Mouse (Mus musculus) adrenal gland, postnatal 10 days (tissue): ENCODE data around the gene Ppcdc. TPM values are rescaled to one million over a fixed set of nuclear protein-coding genes. Genes with fewer than 3 reads are reported as not detected.

ENCODE experiments used
- DNase-seq: peaks from one replicate; pipeline ENCODE4 v3.0.0; 2021; ENCODE audit warnings: mixed read lengths
- total RNA-seq, 2 experiments: library from RNA; stranded (reverse); gene quantifications; 2 replicates each; pipeline ENCODE4 v1.2.3; 2021

Gene Ppcdc
- total RNA-seq, 2 experiments from 2014 or later: 13.9 to 21.9 TPM

DNA sequence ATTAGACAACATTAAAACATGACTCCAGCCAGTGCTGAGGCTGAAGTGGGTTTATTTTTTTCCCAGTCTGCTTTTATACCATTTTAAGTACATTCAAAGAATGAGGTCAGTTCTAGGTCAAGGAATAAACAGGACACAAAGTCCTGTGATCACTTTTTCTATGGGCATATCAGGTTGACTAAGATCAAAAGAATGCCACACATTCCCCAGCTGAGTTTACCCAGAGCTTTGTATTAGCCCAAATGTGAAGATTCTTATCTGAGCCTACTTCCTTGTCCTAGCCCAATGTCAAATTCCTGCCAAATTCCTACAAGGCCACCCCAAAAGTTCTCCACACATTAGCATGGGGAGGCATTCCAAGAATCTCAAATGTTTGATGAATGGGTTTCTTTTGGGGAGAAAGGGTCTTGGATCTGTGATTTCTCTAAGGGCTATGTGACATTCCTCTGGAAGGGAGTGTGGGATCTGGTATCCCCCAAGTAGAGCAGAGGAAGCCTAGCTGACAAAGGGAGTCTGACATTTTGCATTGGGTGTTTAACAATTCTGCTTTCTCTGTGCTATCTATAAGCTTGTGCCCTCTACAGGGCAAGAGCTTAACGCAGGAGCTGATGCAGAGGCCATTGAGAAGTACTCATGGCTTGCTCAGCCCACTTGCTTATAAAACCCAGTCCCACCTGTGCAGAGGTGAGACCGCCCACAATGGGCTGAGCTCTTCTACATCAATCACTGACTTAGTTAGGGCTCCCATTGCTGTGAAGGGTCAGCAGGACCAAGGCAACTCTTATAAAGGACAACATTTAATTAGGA lies 85.3 kb downstream of the Ppcdc start:
- DNase-seq: no peak

DNA sequence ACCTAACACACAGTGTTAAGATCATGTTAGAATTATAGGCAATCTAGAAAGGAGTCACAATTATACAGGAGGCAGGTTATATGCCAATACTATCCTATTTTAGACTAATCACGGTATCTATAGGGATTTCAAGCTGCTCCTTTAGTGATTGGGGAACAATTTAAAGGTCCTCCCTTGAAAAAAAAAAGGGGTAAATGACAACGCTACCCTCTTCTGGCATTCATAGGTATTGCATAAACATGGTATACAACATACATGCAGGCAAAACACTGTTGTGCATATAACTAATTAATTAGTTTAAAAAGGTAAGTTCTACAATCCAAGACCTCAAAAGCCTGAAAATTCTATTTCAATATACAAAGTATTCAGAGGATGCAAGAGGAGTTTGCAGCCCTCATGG lies 88.6 kb downstream of the Ppcdc start:
- DNase-seq: no peak

DNA sequence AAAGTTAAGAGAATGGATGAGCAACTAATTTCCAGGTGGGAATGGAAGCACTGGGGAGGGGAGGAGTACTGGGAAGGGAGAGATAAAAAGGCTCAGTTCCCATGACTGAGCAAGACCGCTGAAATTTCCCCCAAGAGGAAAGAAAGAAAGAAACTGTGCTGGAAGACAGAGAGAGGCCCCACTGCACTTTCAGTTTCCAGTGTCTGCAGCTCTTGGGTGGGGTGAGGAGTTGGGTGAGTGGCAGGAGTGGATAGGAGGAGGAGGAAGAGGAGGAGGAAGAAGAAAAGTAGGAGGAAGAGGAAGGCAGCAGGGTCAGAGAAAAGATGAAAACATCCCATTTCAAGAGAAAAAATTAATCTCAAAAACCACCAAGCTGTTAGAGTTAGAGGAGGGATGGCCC lies 94.0 kb downstream of the Ppcdc start:
- DNase-seq: no peak

DNA sequence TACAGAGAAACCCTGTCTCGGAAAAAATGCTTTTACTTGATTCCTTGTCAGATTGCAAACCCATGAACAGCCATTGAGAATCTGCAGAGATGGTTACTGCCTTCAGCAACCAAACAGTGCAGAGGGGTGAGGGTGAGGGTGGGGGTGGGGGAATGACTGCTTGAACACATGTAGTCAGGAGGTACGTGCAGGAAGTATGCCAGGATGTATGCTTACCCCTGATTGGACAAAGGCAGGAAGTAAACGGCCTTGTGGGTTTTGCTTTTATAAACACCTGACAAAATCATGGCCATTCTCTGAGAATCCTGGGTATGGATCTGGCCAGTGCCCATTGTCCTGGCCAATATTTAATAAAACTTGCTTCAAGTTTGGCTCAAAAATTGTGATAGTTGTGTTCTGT lies 96.2 kb downstream of the Ppcdc start:
- DNase-seq: no peak

DNA sequence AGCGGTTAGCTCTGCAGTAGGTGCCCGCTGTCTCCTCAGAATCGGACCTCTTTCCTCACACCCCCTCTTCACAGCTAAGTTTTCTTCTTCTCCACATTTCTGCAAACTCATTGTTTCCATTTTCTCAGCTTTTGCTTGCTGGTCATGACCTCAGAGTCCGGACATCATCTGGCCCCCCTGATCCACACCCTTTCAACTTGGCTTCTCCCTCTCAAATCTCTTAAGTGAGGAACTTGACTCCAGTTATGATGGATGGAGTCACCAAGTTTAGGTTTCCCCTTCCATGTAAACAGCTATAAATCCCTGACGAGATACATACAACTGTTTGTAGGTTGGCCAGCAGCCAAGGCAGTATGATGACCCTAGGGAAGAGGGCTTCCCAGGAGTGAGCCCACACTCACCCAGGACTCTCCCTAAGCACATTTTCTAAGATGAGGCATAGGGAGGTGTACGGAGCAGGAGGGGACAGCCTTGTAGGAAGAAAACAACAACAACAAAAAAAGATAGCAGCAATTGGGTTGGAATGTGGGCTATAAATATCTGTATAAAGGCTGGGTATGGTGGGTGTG lies 96.9 kb downstream of the Ppcdc start:
- no peak for DNase-seq

DNA sequence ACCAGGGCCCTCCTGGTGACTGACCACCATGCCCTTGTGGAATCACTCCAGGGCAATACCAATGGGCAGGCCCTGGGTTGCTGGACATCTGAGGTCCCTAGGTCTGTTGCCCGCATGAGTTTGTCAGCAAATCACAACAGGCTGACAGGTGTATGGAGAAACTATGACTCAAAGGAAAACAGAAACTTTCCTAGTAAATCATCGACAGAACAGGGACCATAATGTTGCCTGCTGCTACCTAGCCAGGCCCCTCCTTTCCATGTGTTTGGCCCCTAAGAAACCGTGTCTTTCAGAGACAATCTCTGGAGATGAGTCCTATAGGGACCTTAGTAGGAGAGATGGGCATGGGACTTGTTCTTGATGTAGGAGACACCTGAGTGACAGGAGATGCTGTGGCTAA lies 97.7 kb downstream of the Ppcdc start:
- DNase-seq: no peak

DNA sequence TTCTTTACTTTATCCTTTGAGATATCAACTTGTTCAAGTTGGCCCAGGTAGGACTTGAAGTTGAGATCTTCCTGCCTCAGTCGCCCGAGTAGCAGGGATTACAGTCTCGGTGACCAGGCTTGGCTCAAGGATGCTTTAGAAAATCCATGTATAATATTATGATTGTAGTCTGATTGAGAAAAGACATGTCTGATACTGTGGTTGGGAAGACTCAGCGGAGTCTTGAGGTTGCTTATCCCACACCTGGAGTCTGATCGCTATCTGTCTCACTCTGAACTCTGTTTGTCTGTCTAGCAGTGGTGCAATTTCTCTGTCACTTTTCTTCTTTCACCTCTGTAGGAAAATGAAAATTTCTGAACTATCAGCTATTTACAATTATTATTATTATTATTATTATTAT lies 99.6 kb downstream of the Ppcdc start:
- no peak for DNase-seq

DNA sequence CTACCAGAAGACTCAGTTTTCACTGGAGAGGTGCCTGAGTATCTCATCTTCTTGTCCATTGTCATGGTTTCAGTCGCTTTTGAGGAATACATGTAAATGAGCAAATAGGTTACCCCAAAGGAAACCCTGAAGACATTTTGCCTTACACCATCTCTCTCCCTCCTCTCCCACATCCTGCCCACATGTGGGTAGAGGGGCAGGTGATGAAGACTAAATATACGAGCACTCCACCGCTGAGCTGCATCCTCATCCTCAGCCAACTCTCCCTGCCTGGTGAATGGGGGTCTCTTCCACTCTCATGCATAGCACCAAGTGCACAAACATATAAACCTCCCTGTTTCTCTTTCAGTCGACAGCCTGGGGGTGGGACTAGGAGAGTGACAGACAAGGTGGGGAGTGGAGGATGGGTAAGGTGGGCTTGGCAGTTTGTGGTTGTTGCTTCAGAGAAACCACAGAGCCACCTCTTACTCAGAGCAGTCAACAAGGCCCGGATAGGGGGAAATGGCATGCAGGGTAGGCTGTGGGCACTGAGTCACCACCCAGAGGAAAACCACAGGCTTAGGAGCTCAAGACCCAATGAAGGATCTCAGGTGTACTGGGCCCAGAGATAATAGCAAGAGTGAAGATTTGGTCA lies 100.2 kb downstream of the Ppcdc start:
- DNase-seq: no peak

DNA sequence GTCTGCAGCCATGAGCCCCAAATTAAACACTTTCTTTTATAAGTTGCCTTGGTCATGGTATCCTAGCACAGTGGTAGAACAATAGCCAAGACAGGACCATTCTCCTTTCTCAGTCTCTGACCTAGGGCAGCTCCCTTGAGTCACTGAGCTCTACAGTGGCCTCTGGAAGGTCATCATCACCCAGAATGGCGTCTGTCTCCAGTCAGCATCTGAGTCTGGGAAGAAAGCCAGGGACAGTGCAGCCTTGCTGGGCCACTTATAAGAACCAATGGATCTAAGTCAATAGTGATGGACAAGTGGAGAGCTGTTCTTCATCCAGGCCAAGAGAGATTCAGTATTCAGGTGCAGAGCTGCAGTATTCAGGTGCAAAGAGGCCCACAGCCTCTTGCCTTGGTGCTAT lies 101.2 kb downstream of the Ppcdc start:
- peak; percentile 13 for DNase-seq

Other genes starting within 250 kb of the Ppcdc start
- gene Trcg1, start 203.6 kb downstream of the Ppcdc start, total RNA-seq: not detected
- 10 to 100 TPM; 38.2 to 40.2 TPM for gene 1700017B05Rik, start 177.5 kb downstream of the Ppcdc start, total RNA-seq
- 10 to 100 TPM; 15.2 to 19.9 TPM for gene Scamp5, start 27.9 kb upstream of the Ppcdc start, total RNA-seq
- 1 to 10 TPM; 1.8 to 3.6 TPM for gene Rpp25, start 63.9 kb upstream of the Ppcdc start, total RNA-seq
- gene Cox5a, start 81.2 kb upstream of the Ppcdc start, total RNA-seq: 1,000 to 10,000 TPM; 1,277 to 1,442 TPM
- 10 to 100 TPM; 19.6 to 23.4 TPM for gene Fam219b, start 97.4 kb upstream of the Ppcdc start, total RNA-seq
- gene Mpi, start 112.6 kb upstream of the Ppcdc start, total RNA-seq: 10 to 100 TPM; 31.1 to 47.1 TPM
- gene Scamp2, start 120.8 kb upstream of the Ppcdc start, total RNA-seq: 10 to 100 TPM; 42.9 to 48.5 TPM
- 10 to 100 TPM in 1 of 2 experiments, 1 to 10 TPM in 1; 9.2 to 17.0 TPM for gene Ulk3, start 149.3 kb upstream of the Ppcdc start, total RNA-seq
- not detected for gene Cplx3, start 166.2 kb upstream of the Ppcdc start, total RNA-seq
- not detected for gene Lman1l, start 180.7 kb upstream of the Ppcdc start, total RNA-seq
- gene Csk, start 213.5 kb upstream of the Ppcdc start, total RNA-seq: 10 to 100 TPM; 61.5 to 63.7 TPM
- 10 to 100 TPM; 14.5 to 36.5 TPM for gene Cyp1a2, start 243.6 kb upstream of the Ppcdc start, total RNA-seq
- under 1 TPM; 0.15 to 0.45 TPM for gene Cyp1a1, start 247.8 kb upstream of the Ppcdc start, total RNA-seq